Mouse (Mus musculus): ENCODE measurements around the gene Vmn2r88. TPM values are rescaled to one million over a fixed set of nuclear protein-coding genes. Genes with fewer than 3 reads are reported as not detected.

The Vmn2r88 gene
- polyA plus RNA-seq, 1 experiment from 2014 or later: not detected

Other genes with a start within 250 kb of the Vmn2r88 start
- gene Rnase2b, start 248.6 kb upstream of the Vmn2r88 start, polyA plus RNA-seq (2015; fragmentation: Nextera tagmentation; extraction: Ambion mirVana): not detected in 2 replicates
- gene Ang2, start 211.7 kb upstream of the Vmn2r88 start, polyA plus RNA-seq (2015; fragmentation: Nextera tagmentation; extraction: Ambion mirVana): not detected in 2 replicates
- not detected in 2 replicates for gene Ear14, start 207.4 kb upstream of the Vmn2r88 start, polyA plus RNA-seq (2015; fragmentation: Nextera tagmentation; extraction: Ambion mirVana)
- gene Rnase2a, start 154.7 kb upstream of the Vmn2r88 start, polyA plus RNA-seq (2015; fragmentation: Nextera tagmentation; extraction: Ambion mirVana): not detected in 2 replicates
- not detected in 2 replicates for gene Gm7247, start 49.1 kb upstream of the Vmn2r88 start, polyA plus RNA-seq (2015; fragmentation: Nextera tagmentation; extraction: Ambion mirVana)
- not detected in 2 replicates for gene Vmn2r89, start 41.0 kb downstream of the Vmn2r88 start, polyA plus RNA-seq (2015; fragmentation: Nextera tagmentation; extraction: Ambion mirVana)
- not detected in 2 replicates for gene Gm5622, start 142.0 kb downstream of the Vmn2r88 start, polyA plus RNA-seq (2015; fragmentation: Nextera tagmentation; extraction: Ambion mirVana)
- gene Gm17175, start 163.2 kb downstream of the Vmn2r88 start, polyA plus RNA-seq (2015; fragmentation: Nextera tagmentation; extraction: Ambion mirVana): not detected in 2 replicates
- not detected in 2 replicates for gene Gm17174, start 181.3 kb downstream of the Vmn2r88 start, polyA plus RNA-seq (2015; fragmentation: Nextera tagmentation; extraction: Ambion mirVana)
- gene Gm17078, start 200.5 kb downstream of the Vmn2r88 start, polyA plus RNA-seq (2015; fragmentation: Nextera tagmentation; extraction: Ambion mirVana): not detected in 2 replicates
- not detected in 2 replicates for gene Gm4181, start 224.8 kb downstream of the Vmn2r88 start, polyA plus RNA-seq (2015; fragmentation: Nextera tagmentation; extraction: Ambion mirVana)